Mouse (Mus musculus) adipocyte (in vitro differentiated cells): ENCODE measurements around the gene Agmat.
"Not testable (repeated sequence)": the region's sequence is repeated elsewhere in the genome, so short reads cannot be mapped to it uniquely, and the experiment has no call there.

Source experiments
- DNase-seq: peaks from one replicate; pipeline ENCODE4 v3.0.0-alpha.2; 2016; ENCODE audit warnings: low spot score

Agmat gene

GRCm38 (mm10) chr4:141736856-141737255 lies 9.6 kb upstream of the Agmat start:
- peak; percentile 51 for DNase-seq

GRCm38 (mm10) chr4:141738015-141738414 lies 8.5 kb upstream of the Agmat start:
- DNase-seq, result no peak

GRCm38 (mm10) chr4:141741856-141742255 lies 4.6 kb upstream of the Agmat start:
- no peak for DNase-seq

- no peak for DNase-seq
Observed at GRCm38 (mm10) chr4:141742381-141742780, 4.1 kb upstream of the Agmat start.

- no peak for DNase-seq
Observed at GRCm38 (mm10) chr4:141749557-141749956, 3.1 kb downstream of the Agmat start.

- no peak for DNase-seq
Observed at GRCm38 (mm10) chr4:141750826-141751225, 4.4 kb downstream of the Agmat start.

- DNase-seq, result no peak
Observed at GRCm38 (mm10) chr4:141751419-141752075, 5.1 kb downstream of the Agmat start.

- DNase-seq, result no peak
Observed at GRCm38 (mm10) chr4:141752076-141752421, 5.6 kb downstream of the Agmat start.

GRCm38 (mm10) chr4:141755375-141755930 lies 9.0 kb downstream of the Agmat start:
- DNase-seq, result no peak

- no peak for DNase-seq
Observed at GRCm38 (mm10) chr4:141757124-141757523, 10.7 kb downstream of the Agmat start.

GRCm38 (mm10) chr4:141758874-141759542 lies 12.5 kb downstream of the Agmat start:
- no peak for DNase-seq

- no peak for DNase-seq
Observed at GRCm38 (mm10) chr4:141760942-141761341, 14.5 kb downstream of the Agmat start.

- no peak for DNase-seq
Observed at GRCm38 (mm10) chr4:141762102-141762598, 15.7 kb downstream of the Agmat start.

GRCm38 (mm10) chr4:141763476-141763875 lies 17.0 kb downstream of the Agmat start:
- no peak for DNase-seq

GRCm38 (mm10) chr4:141765008-141765407 lies 18.5 kb downstream of the Agmat start:
- DNase-seq, result no peak

GRCm38 (mm10) chr4:141766316-141766667 lies 19.8 kb downstream of the Agmat start:
- no peak for DNase-seq

- no peak for DNase-seq
Observed at GRCm38 (mm10) chr4:141766668-141767352, 20.3 kb downstream of the Agmat start.

GRCm38 (mm10) chr4:141767353-141768036 lies 21.0 kb downstream of the Agmat start:
- DNase-seq, result no peak

- peak; percentile 53 for DNase-seq
Observed at GRCm38 (mm10) chr4:141769501-141770160, 23.2 kb downstream of the Agmat start.

GRCm38 (mm10) chr4:141771823-141772222 lies 25.4 kb downstream of the Agmat start:
- DNase-seq, result no peak

GRCm38 (mm10) chr4:141773019-141773418 lies 26.5 kb downstream of the Agmat start:
- not testable (repeated sequence) for DNase-seq

GRCm38 (mm10) chr4:141779828-141780227 lies 33.4 kb downstream of the Agmat start:
- no peak for DNase-seq
